Mouse (Mus musculus) heart, adult 2 months (tissue): ENCODE measurements at regions not wholly inside any gene's neighbourhood (a gene's known extent, or its start where the extent isn't known, plus 50 kb on each side); places are given as distances from the start of the nearest gene placed in this dataset.
"Not testable (repeated sequence)": the region's sequence is repeated elsewhere in the genome, so short reads cannot be mapped to it uniquely, and the experiment has no call there.

Experiments
- DNase-seq, 2 experiments: peaks; one replicate each; pipeline ENCODE4 v3.0.0; 2021
- H3K27ac ChIP-seq: fragments of 200-600 bp; 2 replicates; pipeline ENCODE4 v1.8.1; 2022
- H3K27me3 ChIP-seq: fragments of 200-500 bp; 2 replicates; pipeline ENCODE4 v1.6.1; 2012; ENCODE audit warnings: mild to moderate bottlenecking, low read length, inconsistent platforms, mixed read lengths; ENCODE audit not compliant: control insufficient read depth, insufficient read depth
- H3K36me3 ChIP-seq: fragments of 200-500 bp; 2 replicates; pipeline ENCODE4 v1.6.1; 2012; ENCODE audit warnings: low read length, inconsistent platforms; ENCODE audit not compliant: control insufficient read depth, insufficient read depth
- H3K4me1 ChIP-seq: fragments of 200-500 bp; 2 replicates; pipeline ENCODE4 v1.6.1; 2011; ENCODE audit warnings: low read length; ENCODE audit not compliant: control insufficient read depth, insufficient read depth
- H3K4me3 ChIP-seq: fragments of 200-600 bp; 2 replicates; pipeline ENCODE4 v1.8.1; 2022
- H3K79me2 ChIP-seq: fragments of 200-500 bp; replicated peaks from 2 replicates; pipeline ENCODE4 v1.6.1; 2012; ENCODE audit warnings: mild to moderate bottlenecking, inconsistent platforms, low read length, moderate library complexity, mixed read lengths; ENCODE audit not compliant: control insufficient read depth, insufficient read depth
- H3K9ac ChIP-seq: fragments of 200-500 bp; 2 replicates; pipeline ENCODE4 v1.6.1; 2012; ENCODE audit warnings: low read depth, mild to moderate bottlenecking, control low read depth, inconsistent platforms, low read length, mixed read lengths
- CTCF ChIP-seq: fragments of 200-600 bp; IDR thresholded peaks from 2 replicates; pipeline ENCODE4 v1.8.1; 2022; ENCODE audit warnings: antibody characterized with exemption, mild to moderate bottlenecking, moderate library complexity
- EP300 ChIP-seq: fragments of 200-500 bp; IDR thresholded peaks from 2 replicates; pipeline ENCODE4 v1.6.1; 2011; ENCODE audit warnings: low read depth, low read length, control low read depth; ENCODE audit not compliant: insufficient read depth
- POLR2A ChIP-seq: fragments of 200-500 bp; IDR thresholded peaks from 2 replicates; pipeline ENCODE4 v1.6.1; 2011; ENCODE audit warnings: mild to moderate bottlenecking, low read depth, low read length, control low read depth; ENCODE audit not compliant: insufficient read depth
- WGBS: fragments of 180-500 bp; shearing (Covaris S2); methylation state at CpG from one replicate; pipeline ENCODE4 v1.1.7; 2018; 5-methylcytosine and 5-hydroxymethylcytosine counted together
- intact Hi-C: fragments of 180-260 bp; cut with DNase I; formaldehyde crosslinking; loops from one replicate; pipeline ENCODE4 v1.15.1; 2025

DNA sequence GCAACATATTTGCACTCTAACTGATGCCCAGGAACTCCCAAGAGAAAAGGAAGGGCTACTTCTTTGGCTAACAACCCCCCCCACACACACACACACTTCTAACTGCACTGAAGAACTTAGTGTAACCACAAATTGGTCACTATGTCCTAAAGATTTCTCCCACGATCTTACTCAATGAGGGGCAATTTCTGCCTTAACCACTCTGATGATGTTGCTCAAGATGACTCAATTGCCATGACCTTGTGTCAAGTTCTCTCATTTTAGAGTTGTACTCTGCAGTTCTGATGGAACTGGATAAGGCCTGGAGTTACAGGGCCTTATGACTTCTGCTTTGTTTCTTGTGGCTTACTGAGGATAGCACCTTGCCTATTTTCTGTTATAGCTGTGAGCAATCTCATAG lies 81.7 kb downstream of the Sem1 start:
- no peak for TF ChIP-seq EP300
- TF ChIP-seq CTCF, result no peak
- TF ChIP-seq POLR2A, result no peak
- Histone ChIP-seq H3K4me3 (no peak overlapping the region), H3K36me3 (no peaks in the 10 kb centered on the region), H3K27me3 (no peaks in the 10 kb centered on the region), H3K79me2 (no peaks in the 10 kb centered on the region), H3K4me1 (no peaks in the 10 kb centered on the region), H3K27ac (no peak overlapping the region), H3K9ac (no peak overlapping the region)
- DNase-seq, result no peak
- 79% methylated on average over 1 of the region's 1 CpGs for WGBS
- intact Hi-C loops, result no loop called here

DNA sequence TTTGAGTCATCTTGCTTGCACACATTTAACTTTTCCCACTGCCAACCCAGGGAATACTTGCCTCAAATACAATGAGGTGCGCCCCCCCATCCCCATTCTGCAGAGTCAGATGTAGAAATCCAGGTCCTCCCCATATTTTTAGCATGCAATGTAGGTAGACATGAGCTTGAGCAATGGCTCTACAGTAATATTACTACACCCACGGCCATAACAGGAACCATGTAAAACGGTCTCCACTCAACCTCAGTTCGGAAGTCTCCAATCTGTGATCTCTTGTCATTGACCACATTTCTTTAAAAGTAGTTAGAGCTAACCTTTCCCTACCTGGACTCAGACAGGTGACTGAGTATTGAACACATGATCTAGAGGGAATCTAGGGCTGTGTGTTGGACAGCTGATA lies 82.1 kb downstream of the Sem1 start:
- no peaks in the 10 kb centered on the region for H3K4me1 ChIP-seq
- 90% methylated on average over 4 of the region's 4 CpGs for WGBS
- H3K9ac ChIP-seq, result no peak overlapping the region
- H3K79me2 ChIP-seq, result no peaks in the 10 kb centered on the region
- no peak overlapping the region for H3K27ac ChIP-seq
- no peaks in the 10 kb centered on the region for H3K36me3 ChIP-seq
- H3K4me3 ChIP-seq, result no peak overlapping the region
- H3K27me3 ChIP-seq, result no peaks in the 10 kb centered on the region
- no peak for DNase-seq
- intact Hi-C loops, result no loop called here
- TF ChIP-seq EP300 (no peak), CTCF (no peak), POLR2A (no peak)

DNA sequence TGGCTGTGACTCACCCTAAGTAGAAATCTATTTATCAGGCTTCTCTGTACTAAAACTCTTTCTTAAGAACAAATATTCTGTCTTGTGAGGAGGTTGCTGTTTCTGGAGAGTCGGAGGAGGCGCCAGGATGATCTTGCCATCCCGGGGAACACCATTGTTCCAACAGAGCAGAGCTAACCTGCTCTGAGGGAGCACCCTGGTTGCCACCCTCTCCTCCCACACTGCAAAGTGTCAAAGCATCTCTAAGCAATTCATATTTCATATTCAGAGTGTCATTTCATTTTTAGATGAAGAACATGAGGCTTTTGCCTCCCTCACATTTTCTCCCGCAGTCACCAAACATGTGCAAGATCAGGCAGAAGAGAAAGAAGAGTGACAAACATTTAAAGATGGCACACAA lies 90.3 kb downstream of the Sem1 start:
- Histone ChIP-seq H3K4me1 (no peaks in the 10 kb centered on the region), H3K36me3 (no peaks in the 10 kb centered on the region), H3K4me3 (no peak overlapping the region), H3K27me3 (no peaks in the 10 kb centered on the region), H3K27ac (no peak overlapping the region), H3K79me2 (no peaks in the 10 kb centered on the region), H3K9ac (no peak overlapping the region)
- WGBS, result 80% methylated on average over 4 of the region's 4 CpGs
- no peak for DNase-seq
- intact Hi-C loops, result no loop called here
- TF ChIP-seq EP300 (no peak), CTCF (no peak), POLR2A (no peak)

DNA sequence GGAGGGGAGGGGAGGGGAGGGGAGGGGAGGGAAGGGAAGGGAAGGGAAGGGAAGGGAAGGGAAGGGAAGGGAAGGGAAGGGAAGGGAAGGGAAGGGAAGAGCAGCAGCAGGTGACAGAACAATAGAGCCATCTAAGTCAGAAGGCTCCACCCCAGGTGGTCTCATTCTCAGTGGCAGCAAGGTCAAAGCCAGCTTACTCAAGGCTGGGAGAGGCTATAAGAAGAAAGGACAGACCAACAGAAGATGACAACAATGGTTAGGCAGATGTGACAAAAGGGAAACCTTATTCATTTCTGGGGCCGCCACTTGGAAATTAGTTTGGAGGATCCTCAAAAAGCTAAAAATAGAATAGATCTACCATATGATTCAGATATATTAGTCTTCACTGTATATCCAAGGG lies 96.9 kb downstream of the Sem1 start:
- intact Hi-C loops, H3K4me3 ChIP-seq, H3K27ac ChIP-seq, DNase-seq, H3K27me3 ChIP-seq, H3K79me2 ChIP-seq, H3K9ac ChIP-seq, H3K4me1 ChIP-seq, H3K36me3 ChIP-seq: not testable (repeated sequence)
- 92% methylated on average over 1 of the region's 1 CpGs for WGBS

DNA sequence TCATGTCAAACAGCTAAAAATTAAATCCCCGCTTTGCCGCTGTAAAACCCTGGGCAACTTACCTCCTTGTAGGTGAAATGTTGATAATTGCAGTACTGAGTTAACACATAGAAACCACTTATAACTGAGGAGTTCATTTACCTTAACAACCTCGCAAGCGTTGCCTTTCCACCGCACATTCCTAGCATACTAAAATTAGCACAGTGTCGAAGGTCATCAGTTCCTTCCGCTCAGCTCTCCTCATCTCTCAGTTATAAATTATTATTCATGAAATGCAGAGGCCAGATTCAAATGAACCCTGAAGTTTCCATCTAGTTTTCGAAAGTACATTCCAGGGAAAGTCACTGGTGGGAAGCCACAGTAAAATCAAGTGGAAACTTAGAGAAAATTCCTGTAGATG lies 108.1 kb downstream of the Sem1 start:
- no peaks in the 10 kb centered on the region for H3K79me2 ChIP-seq
- H3K27me3 ChIP-seq, result no peaks in the 10 kb centered on the region
- DNase-seq, result no peak
- WGBS, result 56% methylated on average over 8 of the region's 8 CpGs
- H3K9ac ChIP-seq, result no peak overlapping the region
- no peak overlapping the region for H3K27ac ChIP-seq
- TF ChIP-seq CTCF (no peak), POLR2A (no peak), EP300 (no peak)
- H3K4me1 ChIP-seq, result no peaks in the 10 kb centered on the region; the same call in 1 of the 2 replicates
- H3K36me3 ChIP-seq, result peaks cover 2% of the 10 kb centered on the region
- intact Hi-C loops, result no loop called here
- H3K4me3 ChIP-seq, result no peak overlapping the region

DNA sequence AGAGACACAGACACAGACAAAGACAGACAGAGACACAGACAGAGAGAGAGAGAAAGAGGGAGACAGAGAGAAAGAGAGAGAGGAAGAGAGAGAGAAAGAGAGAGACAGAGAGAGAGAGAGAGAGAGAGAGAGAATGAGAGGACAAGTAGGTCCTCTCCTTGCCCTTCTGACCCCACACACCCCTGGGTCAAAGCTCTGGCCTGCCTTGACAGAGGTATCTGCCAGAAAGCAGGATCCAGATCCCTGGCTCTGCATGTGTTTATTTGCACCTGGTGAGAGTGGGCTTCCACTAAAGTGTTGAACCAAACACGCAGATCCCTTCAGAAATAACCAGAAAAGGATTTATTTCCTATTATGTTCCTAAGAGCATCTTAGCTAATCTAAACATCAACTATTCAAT lies 110.9 kb downstream of the Sem1 start:
- Histone ChIP-seq H3K79me2 (no peaks in the 10 kb centered on the region), H3K4me1 (no peaks in the 10 kb centered on the region; the same call in 1 of the 2 replicates), H3K27ac (peak overlapping the region; percentile 69), H3K4me3 (no peak overlapping the region), H3K36me3 (peaks cover 2% of the 10 kb centered on the region), H3K27me3 (no peaks in the 10 kb centered on the region), H3K9ac (no peak overlapping the region)
- 41% methylated on average over 1 of the region's 1 CpGs for WGBS
- no peak for DNase-seq
- TF ChIP-seq EP300, result no peak
- no peak for TF ChIP-seq POLR2A
- no peak for TF ChIP-seq CTCF
- intact Hi-C loops, result no loop called here

DNA sequence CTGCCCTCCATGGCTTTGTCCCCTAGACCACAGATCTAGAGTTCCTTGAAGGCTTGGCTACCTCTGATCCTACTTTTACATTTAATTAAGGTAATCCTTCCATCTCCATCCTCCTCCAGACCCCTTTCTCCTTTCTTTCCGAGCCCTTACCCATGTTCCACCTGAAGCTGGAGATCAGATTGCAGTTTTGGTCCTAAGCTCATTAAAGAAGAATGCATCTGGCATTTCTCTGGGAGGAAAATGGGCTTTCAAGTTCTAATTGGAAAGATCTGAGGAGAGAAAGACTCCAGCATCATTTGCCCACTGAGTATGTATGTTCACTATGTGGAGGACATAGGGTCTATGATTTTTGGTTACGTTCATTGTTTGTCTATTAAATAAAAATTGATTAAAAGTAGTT lies 112.2 kb downstream of the Sem1 start:
- DNase-seq, result no peak
- no peaks in the 10 kb centered on the region for H3K79me2 ChIP-seq
- H3K9ac ChIP-seq, result no peak overlapping the region
- intact Hi-C loops, result no loop called here
- peaks cover 2% of the 10 kb centered on the region for H3K36me3 ChIP-seq
- H3K4me3 ChIP-seq, result no peak overlapping the region
- WGBS, result 75% methylated on average over 2 of the region's 2 CpGs
- TF ChIP-seq CTCF (no peak), EP300 (no peak), POLR2A (no peak)
- no peak overlapping the region; the same call in 1 of the 2 replicates for H3K27ac ChIP-seq
- H3K4me1 ChIP-seq, result no peaks in the 10 kb centered on the region; the same call in 1 of the 2 replicates
- H3K27me3 ChIP-seq, result no peaks in the 10 kb centered on the region
